Mouse (Mus musculus) c-Kit-positive CD71-positive TER-119-negative erythroid progenitor cells, embryonic 14.5 days (primary cell): ENCODE data around the gene Baz2b.
"Not testable (repeated sequence)": the region's sequence is repeated elsewhere in the genome, so short reads cannot be mapped to it uniquely, and the experiment has no call there.

ENCODE experiments used
- DNase-seq: peaks from one replicate; pipeline ENCODE4 v3.0.0-alpha.2; 2013; ENCODE audit warnings: low read depth

Gene Baz2b

DNA sequence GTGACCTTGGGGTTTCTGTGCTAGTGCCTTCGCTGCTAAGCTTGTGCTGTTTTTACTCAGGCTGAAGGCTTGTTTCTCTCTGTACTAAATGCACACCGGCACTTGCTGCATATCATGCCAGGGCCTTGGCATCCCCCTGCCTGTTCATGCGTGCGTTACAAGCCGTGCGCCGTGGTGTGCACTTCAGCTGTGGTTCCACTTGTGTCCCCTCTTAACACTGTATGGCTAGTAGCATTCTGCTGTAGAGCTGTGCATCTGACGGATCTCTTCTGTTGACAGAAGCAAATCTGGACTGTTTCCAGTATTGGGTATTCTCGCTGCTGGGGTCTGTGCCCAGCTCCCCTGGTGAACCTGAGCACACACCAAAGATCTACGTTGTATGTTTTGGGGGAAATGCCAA is 356.1 kb downstream of the Baz2b start:
- no peak for DNase-seq

DNA sequence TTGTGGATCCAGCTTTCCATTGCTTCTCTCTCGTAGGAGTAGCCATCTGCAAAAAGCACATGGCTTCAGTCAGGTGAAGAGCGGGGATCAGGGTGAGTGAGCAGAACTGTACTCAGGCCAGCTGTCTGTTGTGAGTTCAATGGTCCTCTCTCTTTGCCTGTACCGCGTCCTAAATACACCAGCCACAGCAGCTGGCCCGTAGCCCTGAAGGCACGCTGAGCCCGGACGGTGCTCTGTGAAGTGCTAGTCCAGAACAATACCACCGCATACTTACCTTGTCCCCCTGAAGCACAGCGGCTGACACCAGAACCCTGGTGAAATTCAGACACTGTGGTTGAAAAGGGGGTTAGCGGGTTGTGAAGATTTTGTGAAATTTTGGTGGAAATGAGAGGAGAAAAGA is 356.7 kb downstream of the Baz2b start:
- DNase-seq: no peak

DNA sequence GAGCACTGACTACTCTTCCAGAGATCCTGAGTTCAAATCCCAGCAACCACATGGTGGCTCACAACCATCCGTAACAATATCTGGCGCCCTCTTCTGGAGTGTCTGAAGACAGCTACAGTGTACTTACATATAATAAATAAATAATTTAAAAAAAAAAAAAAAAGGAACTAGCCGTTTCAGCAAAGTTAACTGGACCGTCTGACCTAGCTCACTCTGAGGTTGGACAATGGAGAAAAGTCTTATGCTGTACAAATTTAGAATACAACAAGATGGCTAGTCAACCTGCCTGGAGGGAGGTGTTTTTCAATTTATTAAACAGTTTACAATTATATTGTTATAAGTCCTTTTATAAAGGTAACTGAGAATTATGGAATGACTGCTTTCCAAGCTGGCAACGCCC is 357.8 kb downstream of the Baz2b start:
- DNase-seq: not testable (repeated sequence)
